Mouse (Mus musculus) forebrain, embryonic 11.5 days (tissue): ENCODE measurements around the gene Cttnbp2nl. TPM values are rescaled to one million over a fixed set of nuclear protein-coding genes. Genes with fewer than 3 reads are reported as not detected.

Experiments used
- ATAC-seq: fragments of 200-750 bp; cut with Nextera tagmentation; replicated peaks from 2 replicates; pipeline ENCODE4 v1.8.0; 2017; ENCODE audit warnings: moderate TSS enrichment; ENCODE audit not compliant: low FRiP score
- DNase-seq: peaks from one replicate; pipeline ENCODE4 v3.0.0-alpha.2; 2017; ENCODE audit warnings: low spot score
- H3K27ac ChIP-seq: fragments of 300-500 bp; sonication (generic); 2 replicates; pipeline ENCODE4 v1.5.1; 2014; ENCODE audit warnings: low read depth, low read length
- H3K27me3 ChIP-seq: fragments of 300-500 bp; sonication (generic); 2 replicates; pipeline ENCODE4 v1.6.1; 2014; ENCODE audit warnings: mild to moderate bottlenecking, low read length, mixed read lengths; ENCODE audit not compliant: control insufficient read depth, insufficient read depth
- H3K36me3 ChIP-seq: fragments of 300-500 bp; sonication (generic); 2 replicates; pipeline ENCODE4 v1.6.1; 2014; ENCODE audit warnings: mild to moderate bottlenecking, low read length, moderate library complexity, mixed read lengths; ENCODE audit not compliant: control insufficient read depth, insufficient read depth
- H3K4me1 ChIP-seq: fragments of 300-500 bp; sonication (generic); replicated peaks from 2 replicates; pipeline ENCODE4 v1.6.1; 2014; ENCODE audit warnings: low read length, mixed read lengths; ENCODE audit not compliant: control insufficient read depth, insufficient read depth
- H3K4me2 ChIP-seq: fragments of 300-500 bp; sonication (generic); 2 replicates; pipeline ENCODE4 v1.6.1; 2014; ENCODE audit warnings: low read depth, mild to moderate bottlenecking, low read length, moderate library complexity, mixed read lengths; ENCODE audit not compliant: severe bottlenecking
- H3K4me3 ChIP-seq: fragments of 300-500 bp; sonication (generic); 2 replicates; pipeline ENCODE4 v1.5.1; 2014; ENCODE audit warnings: low read depth, low read length
- H3K9ac ChIP-seq: fragments of 300-500 bp; sonication (generic); 2 replicates; pipeline ENCODE4 v1.6.1; 2014; ENCODE audit warnings: low read length
- H3K9me3 ChIP-seq: fragments of 300-500 bp; sonication (generic); 2 replicates; pipeline ENCODE4 v1.6.1; 2016; ENCODE audit warnings: low read length, mixed read lengths; ENCODE audit not compliant: control insufficient read depth
- WGBS: fragments of 180-500 bp; shearing (Covaris S2); extraction: QIAGEN DNeasy Blood & Tissue Kit; methylation state at CpG from one replicate; pipeline ENCODE4 v1.1.7; 2014; 5-methylcytosine and 5-hydroxymethylcytosine counted together
- polyA plus RNA-seq: library from polyadenylated mRNA; unstranded; fragments of >200 nt; fragmentation: Nextera tagmentation; extraction: Ambion mirVana; gene quantifications from 2 replicates; pipeline ENCODE4 v1.2.1, GENCODE M21; 2014

The Cttnbp2nl gene
- polyA plus RNA-seq, 1 experiment from 2014 or later, result 49.4 TPM

- ATAC-seq, result no peak
- H3K4me2 ChIP-seq, result no peak overlapping the region
- H3K36me3 ChIP-seq, result no peaks in the 10 kb centered on the region
- no peak overlapping the region for H3K27ac ChIP-seq
- H3K4me3 ChIP-seq, result no peak overlapping the region
- H3K27me3 ChIP-seq, result no peaks in the 10 kb centered on the region
- 85% methylated on average over 9 of the region's 9 CpGs for WGBS
- no peak for DNase-seq
- 0 out of 2 replicates have a peak, but pooled peaks cover 3% of the 10 kb centered on the region for H3K4me1 ChIP-seq
- H3K9me3 ChIP-seq, result no peaks in the 10 kb centered on the region
- H3K9ac ChIP-seq, result no peak overlapping the region
Observed at GRCm38 (mm10) chr3:105062676-105063075, 9.7 kb upstream of the Cttnbp2nl start.

GRCm38 (mm10) chr3:105061991-105062390 lies 9.0 kb upstream of the Cttnbp2nl start:
- H3K27me3 ChIP-seq, result no peaks in the 10 kb centered on the region
- H3K36me3 ChIP-seq, result no peaks in the 10 kb centered on the region
- DNase-seq, result no peak
- H3K4me1 ChIP-seq, result 0 out of 2 replicates have a peak, but pooled peaks cover 3% of the 10 kb centered on the region
- no peak overlapping the region for H3K4me2 ChIP-seq
- H3K9ac ChIP-seq, result no peak overlapping the region
- H3K27ac ChIP-seq, result no peak overlapping the region
- no peaks in the 10 kb centered on the region for H3K9me3 ChIP-seq
- WGBS, result 64% methylated on average over 1 of the region's 1 CpGs
- no peak for ATAC-seq
- no peak overlapping the region for H3K4me3 ChIP-seq

GRCm38 (mm10) chr3:105061496-105061895 lies 8.6 kb upstream of the Cttnbp2nl start:
- DNase-seq, result no peak
- H3K4me1 ChIP-seq, result 0 out of 2 replicates have a peak, but pooled peaks cover 3% of the 10 kb centered on the region
- 79% methylated on average over 3 of the region's 3 CpGs for WGBS
- no peaks in the 10 kb centered on the region for H3K36me3 ChIP-seq
- no peaks in the 10 kb centered on the region for H3K27me3 ChIP-seq
- no peak overlapping the region for H3K4me3 ChIP-seq
- no peak overlapping the region for H3K27ac ChIP-seq
- no peak overlapping the region for H3K9ac ChIP-seq
- ATAC-seq, result no peak
- H3K4me2 ChIP-seq, result no peak overlapping the region
- H3K9me3 ChIP-seq, result no peaks in the 10 kb centered on the region

- H3K27ac ChIP-seq, result no peak overlapping the region
- H3K9me3 ChIP-seq, result no peaks in the 10 kb centered on the region
- peak; percentile 30 for DNase-seq
- H3K4me1 ChIP-seq, result 0 out of 2 replicates have a peak, but pooled peaks cover 3% of the 10 kb centered on the region
- H3K4me3 ChIP-seq, result no peak overlapping the region
- H3K36me3 ChIP-seq, result no peaks in the 10 kb centered on the region
- no peak for ATAC-seq
- H3K9ac ChIP-seq, result no peak overlapping the region
- H3K27me3 ChIP-seq, result no peaks in the 10 kb centered on the region
- 72% methylated on average over 6 of the region's 6 CpGs for WGBS
- no peak overlapping the region for H3K4me2 ChIP-seq
Observed at GRCm38 (mm10) chr3:105060992-105061391, 8.0 kb upstream of the Cttnbp2nl start.

- Histone ChIP-seq H3K27me3 (no peaks in the 10 kb centered on the region), H3K4me2 (no peak overlapping the region), H3K4me3 (no peak overlapping the region), H3K27ac (no peak overlapping the region), H3K4me1 (0 out of 2 replicates have a peak, but pooled peaks cover 3% of the 10 kb centered on the region), H3K9ac (no peak overlapping the region), H3K9me3 (no peaks in the 10 kb centered on the region), H3K36me3 (no peaks in the 10 kb centered on the region)
- WGBS, result 84% methylated on average over 7 of the region's 7 CpGs
- ATAC-seq (no peak), DNase-seq (peak; percentile 19)
Observed at GRCm38 (mm10) chr3:105059911-105060310, 7.0 kb upstream of the Cttnbp2nl start.

GRCm38 (mm10) chr3:105058627-105059513 lies 5.9 kb upstream of the Cttnbp2nl start:
- ATAC-seq, result peak; percentile 63
- H3K27me3 ChIP-seq, result no peaks in the 10 kb centered on the region
- H3K4me2 ChIP-seq, result peak overlapping the region; percentile 45; the same call in 1 of the 2 replicates
- H3K4me1 ChIP-seq, result 0 out of 2 replicates have a peak, but pooled peaks cover 3% of the 10 kb centered on the region
- peak overlapping the region; percentile 28; the same call in 1 of the 2 replicates for H3K9ac ChIP-seq
- H3K9me3 ChIP-seq, result no peaks in the 10 kb centered on the region
- no peaks in the 10 kb centered on the region for H3K36me3 ChIP-seq
- DNase-seq, result peak; percentile 90
- 19% methylated on average over 25 of the region's 25 CpGs for WGBS
- H3K27ac ChIP-seq, result no peak overlapping the region
- H3K4me3 ChIP-seq, result no peak overlapping the region

GRCm38 (mm10) chr3:105055666-105056065 lies 2.7 kb upstream of the Cttnbp2nl start:
- Histone ChIP-seq H3K9me3 (no peaks in the 10 kb centered on the region), H3K4me1 (peaks cover 7% of the 10 kb centered on the region), H3K9ac (no peak overlapping the region), H3K36me3 (no peaks in the 10 kb centered on the region), H3K4me3 (no peak overlapping the region), H3K27me3 (no peaks in the 10 kb centered on the region), H3K27ac (no peak overlapping the region), H3K4me2 (no peak overlapping the region)
- WGBS, result 72% methylated on average over 4 of the region's 4 CpGs
- DNase-seq (peak; percentile 30), ATAC-seq (no peak)

GRCm38 (mm10) chr3:105054952-105055351 lies 2.0 kb upstream of the Cttnbp2nl start:
- Histone ChIP-seq H3K27me3 (no peaks in the 10 kb centered on the region), H3K9me3 (no peaks in the 10 kb centered on the region), H3K36me3 (no peaks in the 10 kb centered on the region), H3K4me2 (no peak overlapping the region), H3K27ac (no peak overlapping the region), H3K9ac (no peak overlapping the region), H3K4me1 (peaks cover 9% of the 10 kb centered on the region), H3K4me3 (no peak overlapping the region)
- DNase-seq, result peak; percentile 49
- 64% methylated on average over 7 of the region's 7 CpGs for WGBS
- no peak for ATAC-seq

- 85% methylated on average over 4 of the region's 4 CpGs for WGBS
- ATAC-seq, result no peak
- Histone ChIP-seq H3K36me3 (no peaks in the 10 kb centered on the region), H3K9ac (peak overlapping the region; percentile 59), H3K4me1 (peaks cover 8% of the 10 kb centered on the region), H3K27me3 (no peaks in the 10 kb centered on the region), H3K4me2 (peak overlapping the region; percentile 65), H3K27ac (no peak overlapping the region), H3K9me3 (no peaks in the 10 kb centered on the region), H3K4me3 (peak overlapping the region; percentile 84)
- DNase-seq, result peak; percentile 30
Observed at GRCm38 (mm10) chr3:105053698-105054001, 704 bp upstream of the Cttnbp2nl start.
